Mouse (Mus musculus) liver, adult 2 months (tissue): ENCODE data around the gene Pex10. TPM values are rescaled to one million over a fixed set of nuclear protein-coding genes. Genes with fewer than 3 reads are reported as not detected.

Experiments used
- DNase-seq: peaks from one replicate; pipeline ENCODE4 v3.0.0-alpha.2; 2011; ENCODE audit warnings: low read depth, low spot score; ENCODE audit errors: extremely low read depth
- H3K27ac ChIP-seq: fragments of 200-500 bp; replicated peaks from 2 replicates; pipeline ENCODE4 v1.5.1; 2012; ENCODE audit warnings: low read depth, mild to moderate bottlenecking, control low read depth, inconsistent platforms, low read length; ENCODE audit not compliant: insufficient read depth
- H3K27me3 ChIP-seq: fragments of 200-500 bp; 2 replicates; pipeline ENCODE4 v1.6.1; 2012; ENCODE audit warnings: mild to moderate bottlenecking, moderate library complexity, low read length, inconsistent platforms; ENCODE audit not compliant: control insufficient read depth, insufficient read depth
- H3K36me3 ChIP-seq: fragments of 200-500 bp; 2 replicates; pipeline ENCODE4 v1.6.1; 2012; ENCODE audit warnings: low read length, inconsistent platforms; ENCODE audit not compliant: control insufficient read depth, insufficient read depth
- H3K4me1 ChIP-seq: fragments of 200-500 bp; 2 replicates; pipeline ENCODE4 v1.6.1; 2011; ENCODE audit warnings: low read length; ENCODE audit not compliant: control insufficient read depth, insufficient read depth
- H3K4me3 ChIP-seq: fragments of 200-500 bp; 2 replicates; pipeline ENCODE4 v1.5.1; 2011; ENCODE audit warnings: low read depth, mild to moderate bottlenecking, control low read depth, low read length, moderate library complexity; ENCODE audit not compliant: insufficient read depth
- H3K79me2 ChIP-seq: fragments of 200-500 bp; 2 replicates; pipeline ENCODE4 v1.6.1; 2012; ENCODE audit warnings: inconsistent platforms, mild to moderate bottlenecking, low read length, moderate library complexity; ENCODE audit not compliant: control insufficient read depth, insufficient read depth
- H3K9ac ChIP-seq: fragments of 200-500 bp; 2 replicates; pipeline ENCODE4 v1.6.1; 2012; ENCODE audit warnings: low read depth, mild to moderate bottlenecking, control low read depth, inconsistent platforms, low read length
- CTCF ChIP-seq: fragments of 200-500 bp; IDR thresholded peaks from 2 replicates; pipeline ENCODE4 v1.5.1; 2011; ENCODE audit warnings: low read depth, low read length, control low read depth
- POLR2A ChIP-seq: fragments of 200-500 bp; IDR thresholded peaks from 2 replicates; pipeline ENCODE4 v1.6.1; 2011; ENCODE audit warnings: low read length, control low read depth; ENCODE audit not compliant: insufficient read depth; ENCODE audit errors: extremely low read depth
- WGBS: fragments of 180-500 bp; shearing (Covaris S2); methylation state at CpG from one replicate; pipeline ENCODE4 v1.1.7; 2018; 5-methylcytosine and 5-hydroxymethylcytosine counted together
- polyA plus RNA-seq: library from polyadenylated mRNA; depleted of rRNA; stranded (reverse); fragments of >200 nt; gene quantifications from 2 replicates; pipeline ENCODE4 v1.2.3, GENCODE M21; 2012
- total RNA-seq: library from RNA; depleted of rRNA; stranded (reverse); fragments of >200 nt; gene quantifications from 2 replicates; pipeline ENCODE4 v1.2.3, GENCODE M21; 2014

The Pex10 gene
- total and polyA plus RNA-seq, 2 experiments: 3.7 to 13.0 TPM

GRCm38 (mm10) chr4:155050116-155050515 is 16.7 kb upstream of the Pex10 start:
- Histone ChIP-seq H3K27ac (no peak overlapping the region), H3K36me3 (no peaks in the 10 kb centered on the region), H3K27me3 (no peaks in the 10 kb centered on the region), H3K79me2 (no peaks in the 10 kb centered on the region), H3K4me3 (no peak overlapping the region), H3K9ac (no peak overlapping the region), H3K4me1 (no peaks in the 10 kb centered on the region)
- no peak for DNase-seq
- whole genome bisulfite sequencing: 80% methylated on average over 7 of the region's 7 CpGs
- TF ChIP-seq CTCF: no peak
- no peak for TF ChIP-seq POLR2A

DNA sequence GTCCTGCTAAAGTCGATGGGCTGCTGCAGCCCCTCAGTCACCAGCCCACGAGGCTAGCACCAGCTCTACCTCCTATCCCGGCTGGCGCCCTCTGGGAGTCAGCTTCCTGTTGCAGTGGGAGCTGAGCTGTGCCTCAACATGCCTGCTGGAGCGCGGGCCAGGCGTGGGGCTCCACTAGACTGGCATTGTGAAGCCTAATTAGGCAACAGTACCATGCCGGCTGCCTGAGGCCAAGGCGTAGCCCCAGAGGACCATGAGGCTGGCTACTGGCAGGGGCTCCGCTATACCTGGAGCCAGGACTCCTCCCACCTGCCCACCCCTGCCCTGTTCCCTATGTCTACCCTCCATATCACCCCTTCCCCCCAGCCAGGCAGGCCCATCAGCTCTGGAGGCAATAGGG is 10.1 kb upstream of the Pex10 start, which contains the start of gene Plch2:
Plch2 (minus strand) TSS at position 61 of the 400 bp plus-strand sequence.
- no peak within 1 kb of the TSS for H3K27ac ChIP-seq
- WGBS: 77% methylated on average over 10 of the region's 10 CpGs
- no peak for TF ChIP-seq POLR2A
- TF ChIP-seq CTCF: no peak
- no peaks in the 10 kb centered on the region for H3K36me3 ChIP-seq
- H3K27me3 ChIP-seq: no peaks in the 10 kb centered on the region
- DNase-seq: no peak
- H3K4me1 ChIP-seq: no peaks in the 10 kb centered on the region
- no peak within 1 kb of the TSS for H3K9ac ChIP-seq
- no peaks in the 10 kb centered on the region for H3K79me2 ChIP-seq
- H3K4me3 ChIP-seq: no peak within 1 kb of the TSS

GRCm38 (mm10) chr4:155058325-155058724 is 8.5 kb upstream of the Pex10 start:
- Histone ChIP-seq H3K4me3 (no peak overlapping the region), H3K4me1 (no peaks in the 10 kb centered on the region), H3K36me3 (no peaks in the 10 kb centered on the region), H3K27ac (no peak overlapping the region), H3K27me3 (no peaks in the 10 kb centered on the region), H3K9ac (no peak overlapping the region), H3K79me2 (no peaks in the 10 kb centered on the region)
- DNase-seq: no peak
- WGBS: 52% methylated on average over 10 of the region's 10 CpGs
- no peak for TF ChIP-seq CTCF

DNA sequence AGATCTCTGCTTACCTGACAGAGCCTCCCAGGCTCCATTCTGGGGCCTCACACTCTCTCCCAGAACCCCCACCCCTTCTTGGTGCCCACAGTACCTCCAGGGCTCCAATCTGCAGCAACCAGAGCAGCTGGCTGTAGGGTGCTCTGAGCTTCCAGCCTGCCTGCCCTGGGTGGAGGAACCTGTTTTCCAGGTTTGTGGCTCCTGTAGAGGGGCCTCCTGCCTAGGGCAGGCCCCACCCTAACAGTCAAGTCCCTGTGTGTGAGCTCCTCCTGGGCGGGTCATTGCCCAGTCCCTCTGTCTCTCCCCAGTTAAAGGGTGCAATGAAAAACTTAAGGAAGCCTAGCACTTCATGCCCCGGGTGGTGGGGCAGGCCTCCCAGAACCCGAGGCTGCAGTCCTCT is 2.9 kb upstream of the Pex10 start:
- H3K36me3 ChIP-seq: no peaks in the 10 kb centered on the region
- H3K9ac ChIP-seq: no peak overlapping the region
- TF ChIP-seq CTCF: no peak
- TF ChIP-seq POLR2A: no peak
- H3K27me3 ChIP-seq: no peaks in the 10 kb centered on the region
- H3K4me3 ChIP-seq: no peak overlapping the region
- peaks cover 11% of the 10 kb centered on the region for H3K4me1 ChIP-seq
- DNase-seq: no peak
- 83% methylated on average over 3 of the region's 3 CpGs for WGBS
- 0 out of 2 replicates have a peak, but pooled peaks cover 4% of the 10 kb centered on the region for H3K79me2 ChIP-seq
- H3K27ac ChIP-seq: no peak overlapping the region

GRCm38 (mm10) chr4:155064474-155064873 is 2.3 kb upstream of the Pex10 start:
- no peak for DNase-seq
- Histone ChIP-seq H3K27me3 (no peaks in the 10 kb centered on the region), H3K27ac (no peak overlapping the region), H3K4me1 (peaks cover 11% of the 10 kb centered on the region), H3K9ac (no peak overlapping the region), H3K4me3 (no peak overlapping the region), H3K79me2 (0 out of 2 replicates have a peak, but pooled peaks cover 4% of the 10 kb centered on the region), H3K36me3 (no peaks in the 10 kb centered on the region)
- TF ChIP-seq CTCF: peak; percentile 17
- no peak for TF ChIP-seq POLR2A
- 85% methylated on average over 2 of the region's 2 CpGs for WGBS

DNA sequence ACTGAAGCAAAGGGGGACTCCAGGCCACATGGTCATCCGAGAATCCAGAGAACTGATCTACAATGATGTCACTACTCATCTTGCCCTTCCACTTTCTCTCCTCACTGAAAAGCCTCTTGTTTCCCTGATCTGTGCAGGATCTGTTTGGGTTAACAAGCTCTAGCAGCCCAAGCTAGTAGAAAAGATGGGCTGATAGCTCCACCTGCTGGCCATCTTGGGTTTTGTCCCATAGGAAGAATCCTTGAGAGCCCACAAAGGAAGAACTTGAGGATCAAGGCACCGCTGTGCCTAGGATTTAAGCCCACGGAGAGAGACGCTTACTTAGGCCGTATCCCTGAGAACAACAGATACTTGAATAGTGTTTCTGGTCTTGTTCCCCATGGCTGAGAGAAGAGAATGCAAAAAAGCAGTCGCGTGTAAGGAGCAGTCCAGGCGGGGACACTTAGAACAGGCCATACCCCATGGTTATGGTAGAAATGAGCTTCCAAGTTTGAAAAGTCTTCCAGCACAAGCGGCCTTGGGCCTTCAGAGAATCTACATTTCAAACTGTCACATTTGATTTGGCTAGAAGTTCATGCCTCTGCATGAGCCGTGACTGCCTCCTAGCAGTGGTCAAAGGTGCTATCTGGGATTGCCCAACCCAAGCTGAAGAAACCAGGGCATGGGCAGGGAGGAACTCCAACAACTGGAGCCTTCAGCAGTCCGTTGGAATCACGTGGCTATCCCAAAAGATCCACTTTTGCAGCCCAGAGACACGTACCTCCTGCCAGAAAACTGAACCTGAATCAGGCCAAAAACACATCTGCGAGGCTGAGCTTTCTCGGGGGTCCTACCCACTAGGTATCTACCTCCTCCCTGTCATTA is 614 bp upstream of the Pex10 start:
- peak overlapping the region; percentile 64 for H3K9ac ChIP-seq
- no peaks in the 10 kb centered on the region for H3K27me3 ChIP-seq
- H3K27ac ChIP-seq: peak overlapping the region; percentile 92
- peak; percentile 94 for DNase-seq
- H3K4me3 ChIP-seq: peak overlapping the region; percentile 45
- peaks cover 11% of the 10 kb centered on the region for H3K4me1 ChIP-seq
- WGBS: 3% methylated on average over 15 of the region's 15 CpGs
- H3K36me3 ChIP-seq: peaks cover 5% of the 10 kb centered on the region; the same call in 1 of the 2 replicates
- peak; percentile 34; the same call in 1 of the 2 replicates for TF ChIP-seq CTCF
- no peak for TF ChIP-seq POLR2A
- H3K79me2 ChIP-seq: 0 out of 2 replicates have a peak, but pooled peaks cover 4% of the 10 kb centered on the region
